Mouse (Mus musculus) CD4-positive, CD25-positive, alpha-beta regulatory T cell, adult 4 months (primary cell): ENCODE results near the gene Tspan31. TPM values are rescaled to one million over a fixed set of nuclear protein-coding genes. Genes with fewer than 3 reads are reported as not detected.
"Not testable (repeated sequence)": the region's sequence is repeated elsewhere in the genome, so short reads cannot be mapped to it uniquely, and the experiment has no call there.

ENCODE experiments used
- ATAC-seq: one replicate; pipeline ENCODE4 v1.8.0; 2017
- polyA plus RNA-seq, 2 experiments: library from polyadenylated mRNA; unstranded; fragments of 100-300 nt; shearing (Covaris generic); gene quantifications; one replicate each; pipeline ENCODE4 v1.2.1; 2017

Gene Tspan31
- polyA plus RNA-seq, 2 experiments from 2014 or later = 87.4 to 109 TPM

GRCm38 (mm10) chr10:127063913-127064870, 5.9 kb downstream of the Tspan31 start:
- ATAC-seq = no peak

- peak; percentile 79 for ATAC-seq
These were observed 6.7 kb downstream of the Tspan31 start, which contains the start of gene Cdk4 for GRCm38 (mm10) chr10:127063239-127063872. Gene Cdk4, plus strand, starts transcription at chr10:127063534.

GRCm38 (mm10) chr10:127062503-127062902, 7.6 kb downstream of the Tspan31 start:
- ATAC-seq = no peak

- not testable (repeated sequence) for ATAC-seq
These were observed 8.0 kb downstream of the Tspan31 start for GRCm38 (mm10) chr10:127062101-127062500.

- no peak for ATAC-seq
These were observed 8.6 kb downstream of the Tspan31 start for GRCm38 (mm10) chr10:127061513-127061912.

GRCm38 (mm10) chr10:127061085-127061484, 9.0 kb downstream of the Tspan31 start:
- ATAC-seq = no peak

- ATAC-seq = peak; percentile 44
These were observed 9.8 kb downstream of the Tspan31 start, which contains the start of gene March9 for GRCm38 (mm10) chr10:127059968-127060916. Gene March9, minus strand, starts transcription at chr10:127060184.

GRCm38 (mm10) chr10:127059174-127059967, 10.7 kb downstream of the Tspan31 start:
- no peak for ATAC-seq

- ATAC-seq = no peak
These were observed 11.4 kb downstream of the Tspan31 start for GRCm38 (mm10) chr10:127058708-127059107.

GRCm38 (mm10) chr10:127058161-127058560, 11.9 kb downstream of the Tspan31 start:
- peak; percentile 63 for ATAC-seq

- ATAC-seq = no peak
These were observed 13.6 kb downstream of the Tspan31 start for GRCm38 (mm10) chr10:127056490-127056889.

- ATAC-seq = no peak
These were observed 14.7 kb downstream of the Tspan31 start for GRCm38 (mm10) chr10:127055406-127055805.

- ATAC-seq = no peak
These were observed 15.4 kb downstream of the Tspan31 start for GRCm38 (mm10) chr10:127054646-127055045.

- peak; percentile 34 for ATAC-seq
These were observed 20.0 kb downstream of the Tspan31 start for GRCm38 (mm10) chr10:127050119-127050474.

GRCm38 (mm10) chr10:127049395-127050118, 20.5 kb downstream of the Tspan31 start:
- peak; percentile 71 for ATAC-seq

GRCm38 (mm10) chr10:127048608-127049394, 21.3 kb downstream of the Tspan31 start:
- ATAC-seq = no peak

GRCm38 (mm10) chr10:127047954-127048353, 22.1 kb downstream of the Tspan31 start, which contains the start of gene Cyp27b1:
Gene Cyp27b1, plus strand, starts transcription at chr10:127048250.
- ATAC-seq = no peak

- no peak for ATAC-seq
These were observed 26.9 kb downstream of the Tspan31 start for GRCm38 (mm10) chr10:127043187-127043586.

GRCm38 (mm10) chr10:127042468-127043115, 27.5 kb downstream of the Tspan31 start:
- ATAC-seq = no peak
